Mouse (Mus musculus): ENCODE measurements around the gene Fnbp1l.

The Fnbp1l gene

GRCm38 (mm10) chr3:122618991-122619930 is at the start of gene Fnbp1l:
Fnbp1l (minus strand) TSS chr3:122619715.
- no peak for DNase-seq (ENCODE audit: low read depth, low spot score)

GRCm38 (mm10) chr3:122660795-122661194 is 41.3 kb upstream of the Fnbp1l start:
- no peak for DNase-seq (ENCODE audit: low read depth, low spot score)

- DNase-seq (ENCODE audit: low read depth, low spot score): no peak
Measured at GRCm38 (mm10) chr3:122659261-122659917, 39.9 kb upstream of the Fnbp1l start.

DNA sequence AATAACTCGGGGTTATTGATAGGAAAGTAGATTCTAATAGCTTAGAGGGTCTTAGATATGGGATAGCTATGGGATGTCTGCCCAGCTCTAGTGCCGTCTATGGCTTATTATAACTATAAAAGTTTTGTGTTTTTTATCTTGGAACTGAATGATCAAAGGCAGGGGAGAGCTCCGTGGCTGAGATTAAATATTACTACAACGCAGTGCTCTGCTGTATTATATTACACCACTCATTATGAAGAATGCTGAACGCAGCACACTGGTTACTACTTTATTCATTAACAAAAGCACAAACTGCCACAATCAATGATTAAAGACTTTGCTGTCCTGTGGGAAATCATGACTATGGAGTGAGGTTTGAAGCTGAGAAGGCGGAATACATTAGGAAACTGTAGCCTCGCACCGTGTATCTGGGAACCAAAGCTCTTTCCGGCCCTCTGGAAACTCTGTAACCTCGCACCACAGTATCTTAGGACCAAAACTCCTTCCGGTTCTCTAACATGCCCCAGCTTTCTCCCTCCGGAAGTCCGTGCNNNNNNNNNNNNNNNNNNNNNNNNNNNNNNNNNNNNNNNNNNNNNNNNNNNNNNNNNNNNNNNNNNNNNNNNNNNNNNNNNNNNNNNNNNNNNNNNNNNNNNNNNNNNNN is 27.8 kb upstream of the Fnbp1l start:
- DNase-seq (ENCODE audit: low read depth, low spot score): no peak

- no peak for DNase-seq (ENCODE audit: low read depth, low spot score)
Measured at GRCm38 (mm10) chr3:122640286-122640685, 20.8 kb upstream of the Fnbp1l start.

GRCm38 (mm10) chr3:122639197-122639475 is 19.6 kb upstream of the Fnbp1l start:
- no peak for DNase-seq (ENCODE audit: low read depth, low spot score)

GRCm38 (mm10) chr3:122638329-122639196 is 19.0 kb upstream of the Fnbp1l start:
- DNase-seq (ENCODE audit: low read depth, low spot score): peak; percentile 94

- DNase-seq (ENCODE audit: low read depth, low spot score): no peak
Measured at GRCm38 (mm10) chr3:122637280-122637679, 17.8 kb upstream of the Fnbp1l start.

- DNase-seq (ENCODE audit: low read depth, low spot score): no peak
Measured at GRCm38 (mm10) chr3:122635246-122635645, 15.7 kb upstream of the Fnbp1l start.

- DNase-seq (ENCODE audit: low read depth, low spot score): no peak
Measured at GRCm38 (mm10) chr3:122629580-122629979, 10.1 kb upstream of the Fnbp1l start.

DNA sequence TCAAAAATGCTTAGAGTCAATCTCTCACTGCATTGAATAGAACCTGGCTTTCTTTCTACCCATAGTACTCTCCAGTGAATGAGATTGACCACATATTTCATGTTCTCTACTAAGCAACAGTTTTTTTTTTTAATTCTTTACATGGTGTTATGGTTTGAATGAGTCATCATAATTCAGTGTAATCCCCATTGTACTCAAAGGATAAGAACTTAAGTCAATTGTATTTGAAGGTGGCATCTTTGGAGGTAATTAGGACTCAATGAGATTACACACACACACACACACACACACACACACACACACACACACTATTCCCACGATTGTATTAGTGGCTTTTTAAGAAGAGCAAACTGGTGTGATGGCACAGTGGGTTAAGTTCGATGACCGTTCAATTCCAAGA is 9.4 kb upstream of the Fnbp1l start:
- DNase-seq (ENCODE audit: low read depth, low spot score): no peak

- DNase-seq (ENCODE audit: low read depth, low spot score): no peak
Measured at GRCm38 (mm10) chr3:122628546-122628945, 9.0 kb upstream of the Fnbp1l start.

- DNase-seq (ENCODE audit: low read depth, low spot score): no peak
Measured at GRCm38 (mm10) chr3:122627846-122628245, 8.3 kb upstream of the Fnbp1l start.

GRCm38 (mm10) chr3:122624591-122624990 is 5.1 kb upstream of the Fnbp1l start:
- no peak for DNase-seq (ENCODE audit: low read depth, low spot score)

DNA sequence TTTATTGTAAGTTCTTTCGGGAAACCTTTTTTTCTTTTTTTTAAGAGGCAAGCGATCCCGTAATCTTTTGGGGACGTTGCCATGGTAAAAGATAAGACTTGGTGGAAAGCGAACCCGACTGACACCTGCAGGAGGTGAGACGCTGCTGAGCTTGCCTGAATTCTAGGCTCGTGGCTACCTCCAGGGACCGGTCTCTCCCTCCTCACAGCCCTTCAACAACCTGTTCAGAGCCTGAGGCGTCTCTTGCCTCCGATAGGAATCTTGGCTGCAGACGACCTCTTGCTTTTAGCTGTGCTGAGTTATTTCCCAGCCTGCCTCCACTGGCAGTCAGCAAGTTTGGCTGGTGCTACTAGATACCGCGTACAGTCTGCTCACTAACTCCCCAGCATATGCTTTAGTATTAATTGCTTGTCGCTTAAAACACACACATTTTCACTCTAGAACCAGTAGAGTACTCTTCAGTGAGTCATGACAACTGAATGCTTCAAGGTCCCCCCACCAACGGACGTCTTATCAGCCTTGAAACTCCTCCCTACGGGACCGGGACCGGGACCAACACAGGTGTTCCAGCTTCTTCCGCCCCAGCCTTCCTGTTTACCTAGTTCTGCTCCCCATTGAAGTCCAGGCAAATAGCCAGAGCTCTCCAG is 893 bp upstream of the Fnbp1l start:
- DNase-seq (ENCODE audit: low read depth, low spot score): no peak

- DNase-seq (ENCODE audit: low read depth, low spot score): no peak
Measured at GRCm38 (mm10) chr3:122619931-122620284, 393 bp upstream of the Fnbp1l start.

- DNase-seq (ENCODE audit: low read depth, low spot score): no peak
Measured at GRCm38 (mm10) chr3:122618402-122618801, 1.1 kb downstream of the Fnbp1l start.

- no peak for DNase-seq (ENCODE audit: low read depth, low spot score)
Measured at GRCm38 (mm10) chr3:122617613-122618340, 1.7 kb downstream of the Fnbp1l start.

DNA sequence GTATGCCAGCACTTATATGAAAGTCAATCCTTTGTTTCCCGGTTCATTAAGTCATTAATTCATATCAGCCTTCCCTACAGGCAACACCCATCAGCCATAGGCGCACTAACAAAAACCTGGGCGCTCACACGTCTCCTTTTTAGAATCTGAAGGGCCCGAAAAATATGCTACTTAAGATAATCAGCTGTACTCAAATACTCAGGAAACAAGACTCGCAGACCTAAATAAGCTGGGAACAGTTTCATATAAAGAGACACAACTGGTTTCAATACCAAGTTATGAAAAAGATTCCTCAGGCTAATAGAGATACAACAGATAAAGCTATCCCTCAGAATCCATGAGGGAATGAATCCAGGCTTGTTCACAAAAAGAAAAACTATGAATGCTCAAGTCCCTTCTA is 7.0 kb downstream of the Fnbp1l start:
- no peak for DNase-seq (ENCODE audit: low read depth, low spot score)

GRCm38 (mm10) chr3:122611761-122612160 is 7.8 kb downstream of the Fnbp1l start:
- DNase-seq (ENCODE audit: low read depth, low spot score): no peak

Data from A20 (cell line).